Mouse (Mus musculus): ENCODE data around the gene Keg1. TPM values are rescaled to one million over a fixed set of nuclear protein-coding genes. Genes with fewer than 3 reads are reported as not detected.

Keg1 gene
- polyA plus RNA-seq (2015; fragmentation: Illumina TruSeq; extraction: RNeasy Lipid Tissue Mini Kit (QIAGEN cat#74804); ENCODE audit: insufficient read depth, low replicate concordance) = not detected

GRCm38 (mm10) chr19:12695590-12695989, at the start of gene Keg1:
Keg1 (plus strand) TSS chr19:12695786.

GRCm38 (mm10) chr19:12670139-12670538, 25.4 kb upstream of the Keg1 start, which contains the start of gene Olfr1442:
Olfr1442 (plus strand) TSS chr19:12670439.

GRCm38 (mm10) chr19:12677812-12678211, 17.8 kb upstream of the Keg1 start, which contains the start of gene Olfr1443:
Olfr1443 (plus strand) TSS chr19:12678112.

GRCm38 (mm10) chr19:12765308-12765707, 69.7 kb downstream of the Keg1 start, which contains the start of gene Cntf:
Cntf (minus strand) TSS chr19:12765632.

Other genes starting within 250 kb of the Keg1 start
- gene Mpeg1, start 235.0 kb upstream of the Keg1 start, polyA plus RNA-seq (2015; fragmentation: Illumina TruSeq; extraction: RNeasy Lipid Tissue Mini Kit (QIAGEN cat#74804); ENCODE audit: insufficient read depth, low replicate concordance) = 441 TPM
- 11.5 TPM for gene Dtx4, start 194.3 kb upstream of the Keg1 start, polyA plus RNA-seq (2015; fragmentation: Illumina TruSeq; extraction: RNeasy Lipid Tissue Mini Kit (QIAGEN cat#74804); ENCODE audit: insufficient read depth, low replicate concordance)
- gene Fam111a, start 150.0 kb upstream of the Keg1 start, polyA plus RNA-seq (2015; fragmentation: Illumina TruSeq; extraction: RNeasy Lipid Tissue Mini Kit (QIAGEN cat#74804); ENCODE audit: insufficient read depth, low replicate concordance) = 218 TPM
- gene Gm4952, start 95.8 kb upstream of the Keg1 start, polyA plus RNA-seq (2015; fragmentation: Illumina TruSeq; extraction: RNeasy Lipid Tissue Mini Kit (QIAGEN cat#74804); ENCODE audit: insufficient read depth, low replicate concordance) = not detected
- not detected for gene Glyat, start 62.5 kb upstream of the Keg1 start, polyA plus RNA-seq (2015; fragmentation: Illumina TruSeq; extraction: RNeasy Lipid Tissue Mini Kit (QIAGEN cat#74804); ENCODE audit: insufficient read depth, low replicate concordance)
- not detected for gene Olfr1442, start 25.3 kb upstream of the Keg1 start, polyA plus RNA-seq (2015; fragmentation: Illumina TruSeq; extraction: RNeasy Lipid Tissue Mini Kit (QIAGEN cat#74804); ENCODE audit: insufficient read depth, low replicate concordance)
- not detected for gene Olfr1443, start 17.7 kb upstream of the Keg1 start, polyA plus RNA-seq (2015; fragmentation: Illumina TruSeq; extraction: RNeasy Lipid Tissue Mini Kit (QIAGEN cat#74804); ENCODE audit: insufficient read depth, low replicate concordance)
- 3.0 TPM for gene Cntf, start 69.8 kb downstream of the Keg1 start, polyA plus RNA-seq (2015; fragmentation: Illumina TruSeq; extraction: RNeasy Lipid Tissue Mini Kit (QIAGEN cat#74804); ENCODE audit: insufficient read depth, low replicate concordance)
- gene Zfp91, start 100.3 kb downstream of the Keg1 start, polyA plus RNA-seq (2015; fragmentation: Illumina TruSeq; extraction: RNeasy Lipid Tissue Mini Kit (QIAGEN cat#74804); ENCODE audit: insufficient read depth, low replicate concordance) = 89.9 TPM
- 86.4 TPM for gene Lpxn, start 100.4 kb downstream of the Keg1 start, polyA plus RNA-seq (2015; fragmentation: Illumina TruSeq; extraction: RNeasy Lipid Tissue Mini Kit (QIAGEN cat#74804); ENCODE audit: insufficient read depth, low replicate concordance)
- 0.37 TPM for gene Gm5244, start 150.9 kb downstream of the Keg1 start, polyA plus RNA-seq (2015; fragmentation: Illumina TruSeq; extraction: RNeasy Lipid Tissue Mini Kit (QIAGEN cat#74804); ENCODE audit: insufficient read depth, low replicate concordance)
- 0.65 TPM for gene Olfr1444, start 161.5 kb downstream of the Keg1 start, polyA plus RNA-seq (2015; fragmentation: Illumina TruSeq; extraction: RNeasy Lipid Tissue Mini Kit (QIAGEN cat#74804); ENCODE audit: insufficient read depth, low replicate concordance)
- gene Olfr1445, start 188.1 kb downstream of the Keg1 start, polyA plus RNA-seq (2015; fragmentation: Illumina TruSeq; extraction: RNeasy Lipid Tissue Mini Kit (QIAGEN cat#74804); ENCODE audit: insufficient read depth, low replicate concordance) = not detected
- not detected for gene Olfr1446, start 197.7 kb downstream of the Keg1 start, polyA plus RNA-seq (2015; fragmentation: Illumina TruSeq; extraction: RNeasy Lipid Tissue Mini Kit (QIAGEN cat#74804); ENCODE audit: insufficient read depth, low replicate concordance)
- not detected for gene Olfr1447, start 208.0 kb downstream of the Keg1 start, polyA plus RNA-seq (2015; fragmentation: Illumina TruSeq; extraction: RNeasy Lipid Tissue Mini Kit (QIAGEN cat#74804); ENCODE audit: insufficient read depth, low replicate concordance)
- gene Olfr1448, start 228.6 kb downstream of the Keg1 start, polyA plus RNA-seq (2015; fragmentation: Illumina TruSeq; extraction: RNeasy Lipid Tissue Mini Kit (QIAGEN cat#74804); ENCODE audit: insufficient read depth, low replicate concordance) = not detected
- gene Olfr1449, start 235.1 kb downstream of the Keg1 start, polyA plus RNA-seq (2015; fragmentation: Illumina TruSeq; extraction: RNeasy Lipid Tissue Mini Kit (QIAGEN cat#74804); ENCODE audit: insufficient read depth, low replicate concordance) = not detected